Mouse (Mus musculus): ENCODE results near the gene Aldh1b1. TPM values are rescaled to one million over a fixed set of nuclear protein-coding genes. Genes with fewer than 3 reads are reported as not detected.
A peak's percentile ranks its signal among the peaks of the same experiment; 100 is the strongest.

The Aldh1b1 gene
- 4.2 and 5.8 TPM in 2 replicates for polyA plus RNA-seq (2012; rRNA removed)

DNA sequence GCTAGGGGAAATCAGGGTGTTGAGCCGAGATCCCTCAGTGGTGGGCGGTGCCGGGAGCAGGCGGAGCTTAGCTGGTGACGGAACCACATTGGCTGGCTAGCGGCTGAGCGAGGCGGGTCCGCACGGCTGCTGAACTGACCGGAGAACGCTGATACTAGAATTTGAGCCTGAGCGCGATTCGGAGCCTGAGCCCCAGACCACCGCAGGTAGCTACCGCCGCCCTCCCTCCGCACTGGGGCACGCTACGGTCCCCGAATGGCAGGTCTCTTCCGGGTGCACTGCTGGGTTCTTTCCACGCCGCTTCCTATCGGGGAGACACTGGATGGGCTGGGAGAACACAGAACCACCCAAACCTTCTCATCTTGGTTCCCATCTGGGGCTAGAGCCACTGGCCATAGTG is at the start of gene Aldh1b1:
Gene Aldh1b1, plus strand, starts transcription at position 59 of the 400 bp plus-strand sequence.
- Histone ChIP-seq H3K4me1 (ENCODE audit: control insufficient read depth, insufficient read depth, low read length) (no peaks in the 10 kb centered on the region; the same call in 1 of the 2 replicates), H3K27me3 (replicated peaks; ENCODE audit: control insufficient read depth, insufficient read depth, low read length) (no peaks in the 10 kb centered on the region), H3K27ac (ENCODE audit: insufficient read depth, low read depth, low read length) (no peak within 1 kb of the TSS), H3K36me3 (ENCODE audit: control insufficient read depth, insufficient read depth, low read length) (no peaks in the 10 kb centered on the region), H3K4me3 (ENCODE audit: insufficient read depth, low read depth, low read length) (peak within 1 kb of the TSS; percentile 50)
- DNase-seq = peak; percentile 73
- no peak for TF ChIP-seq CTCF (conservative IDR thresholded peaks at IDR 0.05; ENCODE audit: insufficient read depth, insufficient read length, low read depth, low read length)
- TF ChIP-seq POLR2A (IDR thresholded peaks at IDR 0.05; ENCODE audit: low read depth, low read length) = no peak
- under 1% methylated on average over 26 of the region's 26 CpGs for WGBS

DNA sequence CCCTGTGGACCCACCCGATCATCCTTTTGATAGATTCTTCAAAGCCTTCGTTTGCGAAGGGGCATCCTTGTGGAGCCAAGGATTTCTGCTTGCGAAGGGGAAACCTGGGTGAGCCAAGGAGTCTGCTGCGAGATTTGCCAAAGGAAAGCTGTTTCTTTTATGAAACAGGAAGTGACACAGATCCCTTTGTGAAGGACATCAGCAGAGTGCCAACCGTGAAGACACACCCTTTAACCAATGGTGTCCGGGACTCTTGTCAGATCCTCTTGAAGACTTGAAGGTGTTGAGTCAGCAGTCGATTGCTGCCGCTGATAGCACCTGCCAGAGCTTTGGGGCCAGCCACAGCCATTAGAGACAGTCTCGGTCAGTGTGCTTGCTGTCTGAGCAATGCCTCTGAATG is 49.4 kb upstream of the Aldh1b1 start:
- DNase-seq = no peak
- Histone ChIP-seq H3K4me3 (ENCODE audit: insufficient read depth, low read depth, low read length) (no peak overlapping the region), H3K4me1 (ENCODE audit: control insufficient read depth, insufficient read depth, low read length) (no peaks in the 10 kb centered on the region), H3K27ac (ENCODE audit: insufficient read depth, low read depth, low read length) (no peak overlapping the region), H3K36me3 (ENCODE audit: control insufficient read depth, insufficient read depth, low read length) (no peaks in the 10 kb centered on the region), H3K27me3 (replicated peaks; ENCODE audit: control insufficient read depth, insufficient read depth, low read length) (no peaks in the 10 kb centered on the region)
- 58% methylated on average over 10 of the region's 10 CpGs for WGBS
- TF ChIP-seq CTCF (conservative IDR thresholded peaks at IDR 0.05; ENCODE audit: insufficient read depth, insufficient read length, low read depth, low read length) (no peak), POLR2A (IDR thresholded peaks at IDR 0.05; ENCODE audit: low read depth, low read length) (no peak)

DNA sequence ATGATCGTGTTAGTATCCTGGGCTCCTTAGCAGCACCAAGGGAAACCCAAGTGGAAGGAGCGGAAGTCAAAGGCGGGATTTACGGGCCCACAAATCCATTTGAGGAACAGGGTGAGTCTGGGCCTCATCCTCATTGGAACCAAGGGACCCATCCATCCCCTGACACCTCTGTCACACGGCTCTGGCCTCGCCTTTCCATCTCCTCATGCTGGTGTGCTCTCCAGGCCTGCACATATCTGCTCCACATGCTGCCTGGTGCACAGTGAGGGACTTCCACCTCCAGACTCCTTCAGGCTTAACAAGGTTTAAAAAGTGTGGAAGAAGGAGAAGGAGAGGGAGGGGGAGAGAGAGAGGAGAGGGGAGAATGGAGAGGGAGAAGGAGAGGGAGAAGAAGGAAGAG is 48.3 kb upstream of the Aldh1b1 start:
- Histone ChIP-seq H3K4me1 (ENCODE audit: control insufficient read depth, insufficient read depth, low read length) (no peaks in the 10 kb centered on the region), H3K27me3 (replicated peaks; ENCODE audit: control insufficient read depth, insufficient read depth, low read length) (no peaks in the 10 kb centered on the region), H3K4me3 (ENCODE audit: insufficient read depth, low read depth, low read length) (no peak overlapping the region), H3K27ac (ENCODE audit: insufficient read depth, low read depth, low read length) (no peak overlapping the region), H3K36me3 (ENCODE audit: control insufficient read depth, insufficient read depth, low read length) (no peaks in the 10 kb centered on the region)
- DNase-seq = no peak
- no peak for TF ChIP-seq POLR2A (IDR thresholded peaks at IDR 0.05; ENCODE audit: low read depth, low read length)
- no peak for TF ChIP-seq CTCF (conservative IDR thresholded peaks at IDR 0.05; ENCODE audit: insufficient read depth, insufficient read length, low read depth, low read length)
- 92% methylated on average over 6 of the region's 6 CpGs for WGBS

DNA sequence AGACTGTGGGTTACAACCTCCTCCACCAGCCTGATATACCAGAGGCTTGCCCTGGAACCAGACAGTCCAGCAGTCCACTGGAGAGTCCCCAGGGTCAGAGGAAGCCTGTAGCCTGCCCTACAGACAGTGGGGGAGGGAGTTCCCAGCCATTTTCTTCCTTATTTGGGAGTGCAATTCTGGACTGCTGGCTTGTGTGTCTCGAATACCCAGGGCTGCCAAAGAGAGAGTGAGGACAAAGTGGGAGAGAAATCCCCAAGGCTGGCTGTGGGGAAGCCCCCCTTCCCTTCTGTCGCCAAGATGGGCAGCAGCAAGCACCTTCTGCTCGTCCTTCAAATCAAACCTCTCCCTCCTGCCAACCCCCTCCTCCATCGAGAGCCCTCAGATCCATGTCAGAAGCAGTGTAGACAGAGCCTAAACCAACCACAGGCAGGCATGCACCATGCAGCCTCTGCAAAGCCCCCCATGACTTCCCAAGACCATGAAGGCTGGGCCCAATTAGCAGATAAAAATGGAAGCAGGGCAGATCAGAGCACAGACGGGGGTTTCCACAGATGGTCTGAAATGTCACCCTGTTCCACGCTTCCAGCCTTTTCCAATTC is 45.5 kb upstream of the Aldh1b1 start:
- no peaks in the 10 kb centered on the region for H3K4me1 ChIP-seq (ENCODE audit: control insufficient read depth, insufficient read depth, low read length)
- no peaks in the 10 kb centered on the region for H3K36me3 ChIP-seq (ENCODE audit: control insufficient read depth, insufficient read depth, low read length)
- H3K27me3 ChIP-seq (replicated peaks; ENCODE audit: control insufficient read depth, insufficient read depth, low read length) = no peaks in the 10 kb centered on the region
- 51% methylated on average over 6 of the region's 6 CpGs for WGBS
- no peak overlapping the region for H3K27ac ChIP-seq (ENCODE audit: insufficient read depth, low read depth, low read length)
- H3K4me3 ChIP-seq (ENCODE audit: insufficient read depth, low read depth, low read length) = no peak overlapping the region
- TF ChIP-seq POLR2A (IDR thresholded peaks at IDR 0.05; ENCODE audit: low read depth, low read length) = no peak
- no peak for TF ChIP-seq CTCF (conservative IDR thresholded peaks at IDR 0.05; ENCODE audit: insufficient read depth, insufficient read length, low read depth, low read length)
- no peak for DNase-seq

DNA sequence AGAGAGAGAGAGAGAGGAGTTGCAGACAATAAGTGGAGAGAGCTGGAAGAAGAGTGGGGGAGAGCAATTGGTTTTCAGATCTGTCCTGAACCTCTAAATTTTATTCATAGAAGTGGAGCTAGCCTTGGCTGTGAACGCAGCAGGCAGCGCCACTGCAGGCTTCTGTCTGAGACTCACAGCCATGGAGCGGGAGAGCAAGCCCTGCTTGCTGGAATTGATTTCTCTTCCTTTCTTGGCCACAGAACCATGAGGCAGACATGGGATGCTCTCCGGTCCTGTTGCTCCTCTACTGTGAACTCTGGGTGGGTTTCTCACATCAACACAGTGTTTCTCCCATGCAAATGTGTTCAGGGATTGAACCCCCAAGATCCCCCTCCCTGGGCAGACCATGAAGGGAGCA is 44.7 kb upstream of the Aldh1b1 start:
- WGBS = 78% methylated on average over 4 of the region's 4 CpGs
- DNase-seq = no peak
- H3K4me3 ChIP-seq (ENCODE audit: insufficient read depth, low read depth, low read length) = no peak overlapping the region

DNA sequence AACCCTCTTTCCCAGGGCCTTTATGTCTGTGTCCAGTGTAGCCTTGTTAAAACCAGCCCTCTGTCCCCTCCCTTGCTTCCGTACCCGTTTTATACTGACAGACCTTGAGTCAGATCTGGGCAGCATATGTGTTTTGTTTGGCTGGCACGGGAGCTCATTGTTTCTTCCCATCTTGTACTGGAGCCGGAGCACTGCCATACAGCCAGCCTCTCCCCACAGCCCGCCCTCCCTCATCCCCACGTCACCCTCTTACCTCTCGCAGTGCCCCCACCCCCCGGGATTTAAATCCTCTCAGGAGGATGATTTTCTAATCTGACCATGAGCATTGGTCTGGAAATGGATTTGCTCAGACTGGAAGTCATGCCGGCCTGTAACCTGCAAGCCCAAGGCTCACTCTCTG is 43.7 kb upstream of the Aldh1b1 start:
- DNase-seq = no peak
- 77% methylated on average over 9 of the region's 9 CpGs for WGBS
- TF ChIP-seq POLR2A (IDR thresholded peaks at IDR 0.05; ENCODE audit: low read depth, low read length) (no peak), CTCF (conservative IDR thresholded peaks at IDR 0.05; ENCODE audit: insufficient read depth, insufficient read length, low read depth, low read length) (no peak)

More for the DNA sequence above, 44.7 kb upstream of the Aldh1b1 start:
- Histone ChIP-seq H3K4me1 (ENCODE audit: control insufficient read depth, insufficient read depth, low read length) (no peaks in the 10 kb centered on the region), H3K27me3 (replicated peaks; ENCODE audit: control insufficient read depth, insufficient read depth, low read length) (no peaks in the 10 kb centered on the region), H3K36me3 (ENCODE audit: control insufficient read depth, insufficient read depth, low read length) (no peaks in the 10 kb centered on the region), H3K27ac (ENCODE audit: insufficient read depth, low read depth, low read length) (no peak overlapping the region)
- TF ChIP-seq POLR2A (IDR thresholded peaks at IDR 0.05; ENCODE audit: low read depth, low read length) = no peak
- no peak for TF ChIP-seq CTCF (conservative IDR thresholded peaks at IDR 0.05; ENCODE audit: insufficient read depth, insufficient read length, low read depth, low read length)

DNA sequence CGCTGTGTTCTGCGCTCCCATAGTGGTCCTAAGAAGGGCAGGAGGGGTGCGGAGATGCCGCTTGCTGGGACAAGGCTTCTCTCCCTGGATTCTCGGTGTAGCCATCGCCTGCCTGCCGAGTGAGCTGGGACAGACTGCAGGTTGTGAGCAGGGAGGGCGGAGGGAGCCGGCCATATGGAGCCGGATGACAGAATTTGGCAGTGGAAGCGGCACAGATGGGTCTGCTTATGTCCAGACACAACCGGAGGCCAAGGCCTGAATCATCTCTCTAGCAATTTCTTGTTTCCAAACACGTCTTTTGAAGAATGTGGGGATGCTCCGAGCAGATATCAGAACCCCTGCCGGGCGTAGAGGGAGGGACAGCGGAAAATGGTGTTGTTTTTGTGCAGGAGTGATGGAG is 42.9 kb upstream of the Aldh1b1 start:
- WGBS = 77% methylated on average over 17 of the region's 17 CpGs
- DNase-seq = no peak
- Histone ChIP-seq H3K36me3 (ENCODE audit: control insufficient read depth, insufficient read depth, low read length) (no peaks in the 10 kb centered on the region), H3K27ac (ENCODE audit: insufficient read depth, low read depth, low read length) (no peak overlapping the region), H3K27me3 (replicated peaks; ENCODE audit: control insufficient read depth, insufficient read depth, low read length) (no peaks in the 10 kb centered on the region), H3K4me3 (ENCODE audit: insufficient read depth, low read depth, low read length) (no peak overlapping the region), H3K4me1 (ENCODE audit: control insufficient read depth, insufficient read depth, low read length) (no peaks in the 10 kb centered on the region)
- TF ChIP-seq CTCF (conservative IDR thresholded peaks at IDR 0.05; ENCODE audit: insufficient read depth, insufficient read length, low read depth, low read length) (no peak), POLR2A (IDR thresholded peaks at IDR 0.05; ENCODE audit: low read depth, low read length) (no peak)

More for the DNA sequence above, 43.7 kb upstream of the Aldh1b1 start:
- no peaks in the 10 kb centered on the region for H3K36me3 ChIP-seq (ENCODE audit: control insufficient read depth, insufficient read depth, low read length)
- H3K27me3 ChIP-seq (replicated peaks; ENCODE audit: control insufficient read depth, insufficient read depth, low read length) = no peaks in the 10 kb centered on the region
- no peak overlapping the region for H3K4me3 ChIP-seq (ENCODE audit: insufficient read depth, low read depth, low read length)
- H3K27ac ChIP-seq (ENCODE audit: insufficient read depth, low read depth, low read length) = no peak overlapping the region
- no peaks in the 10 kb centered on the region for H3K4me1 ChIP-seq (ENCODE audit: control insufficient read depth, insufficient read depth, low read length)

All from kidney, adult 2 months (tissue).